Mouse (Mus musculus) layer of hippocampus, adult 11-12 months (tissue): ENCODE data around the gene Vcam1.

Source experiments
- DNase-seq: peaks from one replicate; pipeline ENCODE4 v3.0.0; 2022; ENCODE audit warnings: low spot score

Gene Vcam1

DNA sequence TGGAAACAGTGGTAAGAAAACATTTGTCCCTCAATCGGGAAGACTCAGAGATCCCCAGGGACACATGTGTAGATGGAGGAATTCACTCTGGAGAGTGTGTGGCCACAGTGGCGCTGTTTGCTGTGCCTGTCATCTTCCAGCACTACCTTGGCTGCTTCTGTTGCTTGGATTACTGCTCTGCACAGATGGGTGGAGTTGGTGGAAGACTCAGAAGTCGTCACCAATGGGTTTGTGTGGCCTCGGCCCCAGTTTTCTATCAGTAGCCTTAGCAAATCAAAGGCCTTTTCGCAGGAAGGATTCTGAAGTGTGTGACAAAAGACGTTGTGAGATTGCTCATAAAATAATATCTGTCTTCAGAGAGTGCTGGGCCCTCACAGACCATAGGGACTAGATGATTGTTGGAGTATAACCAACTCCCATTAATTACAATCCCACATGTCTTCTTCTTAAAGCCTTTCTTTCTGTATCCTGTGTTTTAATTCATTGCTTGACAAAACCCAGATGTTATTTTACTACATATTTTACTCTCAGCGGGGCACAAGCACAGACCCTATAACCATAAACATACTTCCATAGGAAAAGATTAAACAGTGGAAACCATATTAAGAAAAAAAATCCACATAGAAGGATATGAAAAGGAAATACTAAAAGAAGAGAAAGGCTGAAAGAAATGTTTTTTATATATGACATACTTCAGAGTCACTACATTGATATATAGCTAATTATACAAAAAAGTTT lies 48.4 kb downstream of the Vcam1 start:
- no peak for DNase-seq

GRCm38 (mm10) chr3:116080166-116080788 lies 49.2 kb downstream of the Vcam1 start:
- peak; percentile 16 for DNase-seq

- DNase-seq = peak; percentile 8
These were observed 51.0 kb downstream of the Vcam1 start for GRCm38 (mm10) chr3:116078490-116078889.

- DNase-seq = no peak
These were observed 52.7 kb downstream of the Vcam1 start for GRCm38 (mm10) chr3:116076739-116077138.

GRCm38 (mm10) chr3:116072584-116072983 lies 56.9 kb downstream of the Vcam1 start:
- no peak for DNase-seq

DNA sequence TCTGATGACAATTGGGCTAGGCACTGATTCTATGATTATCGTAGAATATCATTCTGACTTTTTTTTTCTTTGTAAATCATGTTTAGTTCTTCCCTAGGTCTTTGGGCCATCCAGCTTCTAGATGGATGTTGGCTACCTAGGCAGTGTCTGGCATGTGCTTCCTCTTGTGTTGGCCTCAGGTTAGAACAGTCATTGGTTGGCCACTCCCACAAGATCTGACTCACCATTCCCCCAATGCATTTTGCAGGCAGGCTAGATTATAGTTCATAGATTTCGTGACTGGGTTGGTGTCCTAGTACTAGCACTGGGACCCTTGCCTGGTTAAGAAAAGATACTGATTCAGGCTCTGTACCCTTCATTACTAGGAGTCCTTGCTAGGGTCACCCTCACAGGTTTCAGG lies 67.3 kb downstream of the Vcam1 start:
- DNase-seq = no peak

- no peak for DNase-seq
These were observed 69.2 kb downstream of the Vcam1 start for GRCm38 (mm10) chr3:116060320-116060719.
